Mouse (Mus musculus) liver, adult 2 months (tissue): ENCODE measurements around the gene Ackr3.

Source experiments
- CTCF ChIP-seq: fragments of 200-500 bp; IDR thresholded peaks from 2 replicates; pipeline ENCODE4 v1.5.1; 2011; ENCODE audit warnings: low read depth, low read length, control low read depth
- POLR2A ChIP-seq: fragments of 200-500 bp; IDR thresholded peaks from 2 replicates; pipeline ENCODE4 v1.6.1; 2011; ENCODE audit warnings: low read length, control low read depth; ENCODE audit not compliant: insufficient read depth; ENCODE audit errors: extremely low read depth

- TF ChIP-seq POLR2A = no peak
- no peak for TF ChIP-seq CTCF
Measured at GRCm38 (mm10) chr1:90207739-90208502, 4.1 kb downstream of the Ackr3 start.
